Mouse (Mus musculus) midbrain, embryonic 16.5 days (tissue): ENCODE measurements around the gene Srpr. TPM values are rescaled to one million over a fixed set of nuclear protein-coding genes. Genes with fewer than 3 reads are reported as not detected.

Experiments
- ATAC-seq: fragments of 200-750 bp; cut with Nextera tagmentation; 2 replicates; pipeline ENCODE4 v1.8.0; 2017; ENCODE audit warnings: moderate TSS enrichment
- H3K27ac ChIP-seq: fragments of 300-500 bp; sonication (generic); 2 replicates; pipeline ENCODE4 v1.5.1; 2014; ENCODE audit warnings: mild to moderate bottlenecking, low read length, mixed read lengths
- H3K27me3 ChIP-seq: fragments of 300-500 bp; sonication (generic); 2 replicates; pipeline ENCODE4 v1.6.1; 2014; ENCODE audit warnings: low read depth, low read length, mixed read lengths; ENCODE audit not compliant: control insufficient read depth, insufficient read depth
- H3K36me3 ChIP-seq: fragments of 300-500 bp; sonication (generic); 2 replicates; pipeline ENCODE4 v1.6.1; 2014; ENCODE audit warnings: mild to moderate bottlenecking, low read length, moderate library complexity, mixed read lengths; ENCODE audit not compliant: control insufficient read depth, insufficient read depth
- H3K4me1 ChIP-seq: fragments of 300-500 bp; sonication (generic); 2 replicates; pipeline ENCODE4 v1.6.1; 2014; ENCODE audit warnings: mild to moderate bottlenecking, low read length, mixed read lengths; ENCODE audit not compliant: control insufficient read depth, insufficient read depth
- H3K4me2 ChIP-seq: fragments of 300-500 bp; sonication (generic); 2 replicates; pipeline ENCODE4 v1.6.1; 2014; ENCODE audit warnings: mild to moderate bottlenecking, low read length, mixed read lengths
- H3K4me3 ChIP-seq: fragments of 300-500 bp; sonication (generic); 2 replicates; pipeline ENCODE4 v1.5.1; 2014; ENCODE audit warnings: low read depth, mild to moderate bottlenecking, low read length, moderate library complexity, mixed read lengths
- H3K9ac ChIP-seq: fragments of 300-500 bp; sonication (generic); 2 replicates; pipeline ENCODE4 v1.6.1; 2014; ENCODE audit warnings: low read depth, low read length, mixed read lengths
- H3K9me3 ChIP-seq: fragments of 300-500 bp; sonication (generic); replicated peaks from 2 replicates; pipeline ENCODE4 v1.6.1; 2014; ENCODE audit warnings: mild to moderate bottlenecking, low read length, mixed read lengths; ENCODE audit not compliant: control insufficient read depth, poor library complexity, severe bottlenecking
- WGBS: fragments of 180-500 bp; shearing (Covaris S2); extraction: QIAGEN DNeasy Blood & Tissue Kit; methylation state at CpG from one replicate; pipeline ENCODE4 v1.1.7; 2014; 5-methylcytosine and 5-hydroxymethylcytosine counted together
- polyA plus RNA-seq: library from polyadenylated mRNA; unstranded; fragments of >200 nt; fragmentation: Nextera tagmentation; extraction: Ambion mirVana; gene quantifications from 2 replicates; pipeline ENCODE4 v1.2.1, GENCODE M21; 2015

The Srpr gene
- polyA plus RNA-seq, 1 experiment from 2014 or later: 68.2 TPM

GRCm38 (mm10) chr9:35200529-35201060 lies 620 bp downstream of the Srpr start:
- peak overlapping the region; percentile 87 for H3K4me2 ChIP-seq
- H3K36me3 ChIP-seq: peaks cover 12% of the 10 kb centered on the region; the same call in 1 of the 2 replicates
- H3K4me1 ChIP-seq: peaks cover 8% of the 10 kb centered on the region
- no peak overlapping the region for H3K27ac ChIP-seq
- H3K9ac ChIP-seq: peak overlapping the region; percentile 76
- H3K27me3 ChIP-seq: no peaks in the 10 kb centered on the region
- peak overlapping the region; percentile 58 for H3K4me3 ChIP-seq
- H3K9me3 ChIP-seq: no peaks in the 10 kb centered on the region
- 0 out of 2 replicates have a peak, but pooled peaks have one; percentile 4 for ATAC-seq
- 52% methylated on average over 9 of the region's 9 CpGs for WGBS

- ATAC-seq: no peak
- Histone ChIP-seq H3K4me1 (peaks cover 8% of the 10 kb centered on the region), H3K27me3 (no peaks in the 10 kb centered on the region), H3K4me2 (no peak overlapping the region), H3K9ac (no peak overlapping the region), H3K36me3 (peaks cover 21% of the 10 kb centered on the region), H3K27ac (no peak overlapping the region; the same call in 1 of the 2 replicates), H3K9me3 (no peaks in the 10 kb centered on the region), H3K4me3 (no peak overlapping the region)
- WGBS: 78% methylated on average over 3 of the region's 3 CpGs
Observed at GRCm38 (mm10) chr9:35203536-35203935, 3.6 kb downstream of the Srpr start.

GRCm38 (mm10) chr9:35204421-35204820 lies 4.4 kb downstream of the Srpr start:
- ATAC-seq: no peak
- Histone ChIP-seq H3K4me2 (no peak overlapping the region), H3K4me1 (peaks cover 8% of the 10 kb centered on the region), H3K9me3 (no peaks in the 10 kb centered on the region), H3K9ac (no peak overlapping the region), H3K27me3 (no peaks in the 10 kb centered on the region), H3K4me3 (no peak overlapping the region), H3K27ac (no peak overlapping the region), H3K36me3 (peaks cover 21% of the 10 kb centered on the region)
- WGBS: 93% methylated on average over 2 of the region's 2 CpGs

- peaks cover 17% of the 10 kb centered on the region for H3K4me1 ChIP-seq
- peak within 1 kb of the TSS; percentile 60 for H3K4me3 ChIP-seq
- peak; percentile 99 for ATAC-seq
- H3K9me3 ChIP-seq: no peaks in the 10 kb centered on the region
- H3K27ac ChIP-seq: peak within 1 kb of the TSS; percentile 95
- H3K4me2 ChIP-seq: peak within 1 kb of the TSS; percentile 93
- 1% methylated on average over 59 of the region's 72 CpGs for WGBS
- H3K9ac ChIP-seq: peak within 1 kb of the TSS; percentile 93
- H3K27me3 ChIP-seq: no peaks in the 10 kb centered on the region
- H3K36me3 ChIP-seq: peaks cover 28% of the 10 kb centered on the region
Observed at GRCm38 (mm10) chr9:35210542-35211474, 10.8 kb downstream of the Srpr start, which contains the start of gene Foxred1. Foxred1 (minus strand) TSS chr9:35211055.

- Histone ChIP-seq H3K4me3 (peak overlapping the region; percentile 60), H3K4me2 (peak overlapping the region; percentile 93), H3K4me1 (peaks cover 17% of the 10 kb centered on the region), H3K27ac (peak overlapping the region; percentile 64; the same call in 1 of the 2 replicates), H3K27me3 (no peaks in the 10 kb centered on the region), H3K9ac (peak overlapping the region; percentile 93), H3K36me3 (peaks cover 27% of the 10 kb centered on the region), H3K9me3 (no peaks in the 10 kb centered on the region)
- 36% methylated on average over 26 of the region's 26 CpGs for WGBS
- ATAC-seq: no peak
Observed at GRCm38 (mm10) chr9:35211573-35212511, 11.9 kb downstream of the Srpr start.

GRCm38 (mm10) chr9:35217963-35218362 lies 18.0 kb downstream of the Srpr start:
- 81% methylated on average over 1 of the region's 1 CpGs for WGBS
- Histone ChIP-seq H3K4me2 (no peak overlapping the region), H3K27me3 (no peaks in the 10 kb centered on the region), H3K9ac (no peak overlapping the region), H3K4me3 (no peak overlapping the region), H3K4me1 (no peaks in the 10 kb centered on the region), H3K27ac (no peak overlapping the region), H3K9me3 (no peaks in the 10 kb centered on the region), H3K36me3 (peaks cover 39% of the 10 kb centered on the region)
- ATAC-seq: no peak

- peaks cover 18% of the 10 kb centered on the region for H3K36me3 ChIP-seq
- 93% methylated on average over 3 of the region's 3 CpGs for WGBS
Observed at GRCm38 (mm10) chr9:35223466-35223865, 23.5 kb downstream of the Srpr start.

GRCm38 (mm10) chr9:35228671-35229070 lies 28.7 kb downstream of the Srpr start:
- Histone ChIP-seq H3K9me3 (no peaks in the 10 kb centered on the region), H3K9ac (no peak overlapping the region), H3K27me3 (no peaks in the 10 kb centered on the region), H3K4me1 (no peaks in the 10 kb centered on the region), H3K4me2 (no peak overlapping the region), H3K36me3 (peaks cover 16% of the 10 kb centered on the region), H3K4me3 (no peak overlapping the region), H3K27ac (no peak overlapping the region)
- WGBS: 94% methylated on average over 3 of the region's 3 CpGs
- ATAC-seq: no peak

More at GRCm38 (mm10) chr9:35223466-35223865, 23.5 kb downstream of the Srpr start:
- Histone ChIP-seq H3K4me1 (no peaks in the 10 kb centered on the region), H3K27me3 (no peaks in the 10 kb centered on the region), H3K4me2 (no peak overlapping the region), H3K9ac (no peak overlapping the region), H3K4me3 (no peak overlapping the region), H3K9me3 (no peaks in the 10 kb centered on the region), H3K27ac (no peak overlapping the region)
- no peak for ATAC-seq
